Mouse (Mus musculus): ENCODE data around the gene Tmem123. TPM values are rescaled to one million over a fixed set of nuclear protein-coding genes. Genes with fewer than 3 reads are reported as not detected.

Gene Tmem123
- polyA plus RNA-seq, 1 experiment from 2014 or later = 85.1 TPM

DNA sequence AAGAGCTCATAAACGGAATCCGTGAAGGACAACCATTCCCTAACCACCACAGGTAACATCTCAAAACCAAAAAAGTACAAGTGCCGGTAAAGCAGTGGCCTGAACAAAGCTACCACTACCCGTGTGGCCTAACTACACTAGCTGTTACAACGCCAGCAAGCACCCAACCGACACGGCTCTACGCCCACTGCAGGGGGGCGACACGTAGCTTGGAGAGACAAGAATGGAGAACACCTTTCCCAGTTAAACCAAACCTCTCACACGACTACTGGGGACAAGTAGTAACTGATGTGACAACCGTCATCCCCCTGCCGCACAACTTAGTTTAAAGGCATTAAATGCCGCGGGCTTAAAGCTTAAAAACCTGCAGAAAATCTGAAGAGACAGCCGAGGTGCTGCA, 72.5 kb downstream of the Tmem123 start:
- 0% methylated on average over 16 of the region's 16 CpGs for WGBS

GRCm38 (mm10) chr9:7836905-7837805, 73.3 kb downstream of the Tmem123 start, which contains the start of gene Birc2:
TSS of gene Birc2 (minus strand) at chr9:7837064.
- Histone ChIP-seq H3K4me2 (peak within 1 kb of the TSS; percentile 67), H3K27me3 (no peaks in the 10 kb centered on the region), H3K9me3 (no peaks in the 10 kb centered on the region), H3K9ac (peak within 1 kb of the TSS; percentile 81), H3K4me1 (peaks cover 19% of the 10 kb centered on the region), H3K27ac (peak within 1 kb of the TSS; percentile 99), H3K36me3 (replicated peaks) (peaks cover 14% of the 10 kb centered on the region), H3K4me3 (replicated peaks) (peak within 1 kb of the TSS; percentile 60)
- under 1% methylated on average over 68 of the region's 68 CpGs for WGBS
- peak; percentile 97 for ATAC-seq (ENCODE audit: low FRiP score)

More for the DNA sequence above, 72.5 kb downstream of the Tmem123 start:
- Histone ChIP-seq H3K9ac (peak overlapping the region; percentile 81), H3K36me3 (replicated peaks) (peaks cover 14% of the 10 kb centered on the region), H3K27me3 (no peaks in the 10 kb centered on the region), H3K27ac (peak overlapping the region; percentile 99), H3K4me1 (peaks cover 19% of the 10 kb centered on the region), H3K4me3 (replicated peaks) (peak overlapping the region; percentile 60), H3K4me2 (peak overlapping the region; percentile 67), H3K9me3 (no peaks in the 10 kb centered on the region)
- ATAC-seq (ENCODE audit: low FRiP score) = peak; percentile 49

DNA sequence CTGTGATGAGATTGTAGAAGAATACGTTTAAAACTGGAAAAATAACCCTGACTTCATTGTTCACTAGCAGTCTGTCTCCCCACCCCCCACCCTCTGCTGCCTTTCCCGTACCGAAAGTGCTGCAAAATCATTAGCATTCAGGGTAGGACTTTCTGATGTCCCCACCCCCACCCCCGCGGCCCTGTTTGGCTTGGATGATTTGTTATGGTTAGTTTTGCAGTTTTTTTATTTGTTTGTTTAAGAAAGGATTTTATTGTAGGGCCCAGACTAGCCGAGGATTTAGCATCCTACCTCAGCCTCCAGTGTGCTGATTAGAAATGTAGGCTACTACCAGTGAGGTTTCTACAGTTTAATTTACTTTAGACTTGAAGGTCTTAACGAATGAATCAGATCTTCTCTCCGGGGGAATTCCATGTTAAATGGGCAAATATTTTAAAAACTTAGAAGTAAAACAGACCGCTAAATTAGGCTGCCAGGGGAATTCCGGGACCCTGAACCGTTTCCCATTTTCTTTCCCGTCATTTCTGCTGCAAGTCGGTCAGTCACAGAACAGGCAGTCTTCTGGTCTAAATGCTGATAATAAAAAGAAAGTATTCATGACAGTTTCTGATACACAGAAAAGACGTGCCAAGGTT, 74.1 kb downstream of the Tmem123 start:
- H3K4me3 ChIP-seq (replicated peaks) = peak overlapping the region; percentile 60
- H3K4me2 ChIP-seq = peak overlapping the region; percentile 67
- WGBS = 22% methylated on average over 14 of the region's 14 CpGs
- peaks cover 14% of the 10 kb centered on the region for H3K36me3 ChIP-seq (replicated peaks)
- peaks cover 17% of the 10 kb centered on the region for H3K4me1 ChIP-seq
- peak overlapping the region; percentile 81 for H3K9ac ChIP-seq
- no peaks in the 10 kb centered on the region for H3K9me3 ChIP-seq
- no peaks in the 10 kb centered on the region for H3K27me3 ChIP-seq
- ATAC-seq (ENCODE audit: low FRiP score) = peak; percentile 9
- peak overlapping the region; percentile 99 for H3K27ac ChIP-seq

DNA sequence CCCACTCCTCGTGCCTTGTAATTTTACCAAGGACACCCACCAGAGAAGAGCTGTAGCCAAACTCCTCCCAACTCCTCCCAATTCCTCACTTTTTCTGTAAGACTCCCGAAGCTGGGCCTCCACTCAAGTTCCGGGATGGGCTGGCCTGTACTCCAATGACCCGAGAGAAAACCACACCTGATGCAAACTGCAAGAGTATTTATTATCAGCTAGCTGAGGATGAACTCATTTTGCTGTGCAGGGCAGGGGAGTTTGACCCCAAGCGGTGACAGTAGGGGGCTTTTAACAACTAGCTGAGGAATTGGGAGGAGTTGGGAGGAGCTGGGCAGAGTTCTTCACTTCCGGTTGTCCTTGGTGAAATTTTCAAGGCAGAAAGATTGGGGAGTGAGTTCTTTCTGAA, 77.4 kb downstream of the Tmem123 start:
- Histone ChIP-seq H3K4me2 (no peak overlapping the region), H3K36me3 (replicated peaks) (no peaks in the 10 kb centered on the region), H3K9me3 (no peaks in the 10 kb centered on the region), H3K27ac (no peak overlapping the region), H3K27me3 (no peaks in the 10 kb centered on the region), H3K4me3 (replicated peaks) (no peak overlapping the region), H3K4me1 (peaks cover 4% of the 10 kb centered on the region; the same call in 1 of the 2 replicates), H3K9ac (no peak overlapping the region)
- WGBS = 76% methylated on average over 6 of the region's 6 CpGs
- no peak for ATAC-seq (ENCODE audit: low FRiP score)

Small RNAs within 50 kb of the gene (microRNA-seq; reads per million reads assigned to microRNA genes)
- gene Mir5618 = 15.3 reads per million, percentile 31 among the genes with 10 or more reads in this experiment

Other genes starting within 250 kb of the Tmem123 start
- not detected in 2 replicates for gene Mmp8, start 205.6 kb upstream of the Tmem123 start, polyA plus RNA-seq (2016; fragmentation: Nextera tagmentation; extraction: Ambion mirVana)
- gene Mmp27, start 192.6 kb upstream of the Tmem123 start, polyA plus RNA-seq (2016; fragmentation: Nextera tagmentation; extraction: Ambion mirVana) = not detected in 2 replicates
- gene Mmp20, start 135.8 kb upstream of the Tmem123 start, polyA plus RNA-seq (2016; fragmentation: Nextera tagmentation; extraction: Ambion mirVana) = not detected in 2 replicates
- gene Mmp7, start 72.0 kb upstream of the Tmem123 start, polyA plus RNA-seq (2016; fragmentation: Nextera tagmentation; extraction: Ambion mirVana) = not detected in 2 replicates
- 45.7 and 48.9 TPM in 2 replicates for gene Birc2, start 73.0 kb downstream of the Tmem123 start, polyA plus RNA-seq (2016; fragmentation: Nextera tagmentation; extraction: Ambion mirVana)
- gene Birc3, start 109.1 kb downstream of the Tmem123 start, polyA plus RNA-seq (2016; fragmentation: Nextera tagmentation; extraction: Ambion mirVana) = 1.9 and 3.7 TPM in 2 replicates
- 29.3 and 31.6 TPM in 2 replicates for gene Yap1, start 240.6 kb downstream of the Tmem123 start, polyA plus RNA-seq (2016; fragmentation: Nextera tagmentation; extraction: Ambion mirVana)

Measured in forebrain, embryonic 12.5 days (tissue).